Mouse (Mus musculus): ENCODE results near the gene Etfrf1. TPM values are rescaled to one million over a fixed set of nuclear protein-coding genes. Genes with fewer than 3 reads are reported as not detected.

Etfrf1 gene
- polyA plus RNA-seq, 1 experiment from 2014 or later = 35.1 TPM

GRCm38 (mm10) chr6:145249291-145250184 lies 38.6 kb downstream of the Etfrf1 start:
- no peaks in the 10 kb centered on the region for H3K9me3 ChIP-seq (ENCODE audit: control insufficient read depth, low read length)
- H3K4me3 ChIP-seq (ENCODE audit: low read depth, low read length) = peak overlapping the region; percentile 89
- ATAC-seq (ENCODE audit: low FRiP score, low TSS enrichment) (peak; percentile 62), DNase-seq (ENCODE audit: low spot score) (peak; percentile 75)
- H3K4me1 ChIP-seq (replicated peaks; ENCODE audit: control insufficient read depth, insufficient read depth) = peaks cover 2% of the 10 kb centered on the region; the same call in 1 of the 2 replicates
- TF ChIP-seq CTCF (IDR thresholded peaks at IDR 0.05; ENCODE audit: low read depth) (no peak), EP300 (optimal IDR thresholded peaks at IDR 0.05) (no peak)
- under 1% methylated on average over 47 of the region's 124 CpGs for WGBS
- H3K36me3 ChIP-seq (ENCODE audit: control insufficient read depth, insufficient read depth, low read length) = no peaks in the 10 kb centered on the region
- H3K27ac ChIP-seq (replicated peaks) = peak overlapping the region; percentile 95
- H3K9ac ChIP-seq (ENCODE audit: low read length) = peak overlapping the region; percentile 93
- no peaks in the 10 kb centered on the region for H3K27me3 ChIP-seq (ENCODE audit: control insufficient read depth, insufficient read depth, low read length)
- peak overlapping the region; percentile 81 for H3K4me2 ChIP-seq (replicated peaks; ENCODE audit: low read depth)

GRCm38 (mm10) chr6:145250185-145250791 lies 39.4 kb downstream of the Etfrf1 start, which contains the start of gene Kras:
Kras (minus strand) TSS chr6:145250239.
- peak; percentile 95 for ATAC-seq (ENCODE audit: low FRiP score, low TSS enrichment)
- peak; percentile 95 for DNase-seq (ENCODE audit: low spot score)
- under 1% methylated on average over 45 of the region's 83 CpGs for WGBS
- TF ChIP-seq CTCF (IDR thresholded peaks at IDR 0.05; ENCODE audit: low read depth) = no peak
- TF ChIP-seq EP300 (optimal IDR thresholded peaks at IDR 0.05) = no peak
- Histone ChIP-seq H3K27me3 (ENCODE audit: control insufficient read depth, insufficient read depth, low read length) (no peaks in the 10 kb centered on the region), H3K9me3 (ENCODE audit: control insufficient read depth, low read length) (no peaks in the 10 kb centered on the region), H3K4me1 (replicated peaks; ENCODE audit: control insufficient read depth, insufficient read depth) (peaks cover 2% of the 10 kb centered on the region; the same call in 1 of the 2 replicates), H3K36me3 (ENCODE audit: control insufficient read depth, insufficient read depth, low read length) (no peaks in the 10 kb centered on the region), H3K4me3 (ENCODE audit: low read depth, low read length) (peak within 1 kb of the TSS; percentile 89), H3K9ac (ENCODE audit: low read length) (peak within 1 kb of the TSS; percentile 93), H3K4me2 (replicated peaks; ENCODE audit: low read depth) (peak within 1 kb of the TSS; percentile 81), H3K27ac (replicated peaks) (peak within 1 kb of the TSS; percentile 95)

DNA sequence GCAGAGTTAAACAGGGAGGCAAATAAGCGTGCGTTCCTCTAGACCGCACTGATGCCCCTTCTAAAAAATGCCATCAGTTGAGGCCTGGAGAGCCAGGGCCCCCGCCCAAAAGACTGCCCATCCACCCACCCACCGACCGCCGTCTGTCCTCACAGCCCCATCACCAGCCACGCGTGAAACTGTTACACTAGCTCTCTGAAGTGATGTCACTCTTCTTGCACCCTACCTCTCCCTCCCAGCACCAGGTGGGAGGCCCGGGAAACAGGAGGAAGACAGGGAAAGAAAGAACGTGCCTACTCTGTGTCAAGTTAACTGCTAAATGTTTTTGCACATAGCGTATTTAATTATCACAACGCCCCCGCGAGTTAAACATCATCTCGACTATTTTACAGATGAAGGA lies 39.9 kb downstream of the Etfrf1 start:
- H3K27ac ChIP-seq (replicated peaks) = peak overlapping the region; percentile 95
- TF ChIP-seq EP300 (optimal IDR thresholded peaks at IDR 0.05) (no peak), CTCF (IDR thresholded peaks at IDR 0.05; ENCODE audit: low read depth) (no peak)
- peaks cover 2% of the 10 kb centered on the region; the same call in 1 of the 2 replicates for H3K4me1 ChIP-seq (replicated peaks; ENCODE audit: control insufficient read depth, insufficient read depth)
- WGBS = 15% methylated on average over 16 of the region's 16 CpGs
- ATAC-seq (ENCODE audit: low FRiP score, low TSS enrichment) (no peak), DNase-seq (ENCODE audit: low spot score) (peak; percentile 35)
- H3K36me3 ChIP-seq (ENCODE audit: control insufficient read depth, insufficient read depth, low read length) = no peaks in the 10 kb centered on the region
- H3K4me2 ChIP-seq (replicated peaks; ENCODE audit: low read depth) = peak overlapping the region; percentile 69
- peak overlapping the region; percentile 93 for H3K9ac ChIP-seq (ENCODE audit: low read length)
- H3K27me3 ChIP-seq (ENCODE audit: control insufficient read depth, insufficient read depth, low read length) = no peaks in the 10 kb centered on the region
- peak overlapping the region; percentile 89 for H3K4me3 ChIP-seq (ENCODE audit: low read depth, low read length)
- H3K9me3 ChIP-seq (ENCODE audit: control insufficient read depth, low read length) = no peaks in the 10 kb centered on the region

DNA sequence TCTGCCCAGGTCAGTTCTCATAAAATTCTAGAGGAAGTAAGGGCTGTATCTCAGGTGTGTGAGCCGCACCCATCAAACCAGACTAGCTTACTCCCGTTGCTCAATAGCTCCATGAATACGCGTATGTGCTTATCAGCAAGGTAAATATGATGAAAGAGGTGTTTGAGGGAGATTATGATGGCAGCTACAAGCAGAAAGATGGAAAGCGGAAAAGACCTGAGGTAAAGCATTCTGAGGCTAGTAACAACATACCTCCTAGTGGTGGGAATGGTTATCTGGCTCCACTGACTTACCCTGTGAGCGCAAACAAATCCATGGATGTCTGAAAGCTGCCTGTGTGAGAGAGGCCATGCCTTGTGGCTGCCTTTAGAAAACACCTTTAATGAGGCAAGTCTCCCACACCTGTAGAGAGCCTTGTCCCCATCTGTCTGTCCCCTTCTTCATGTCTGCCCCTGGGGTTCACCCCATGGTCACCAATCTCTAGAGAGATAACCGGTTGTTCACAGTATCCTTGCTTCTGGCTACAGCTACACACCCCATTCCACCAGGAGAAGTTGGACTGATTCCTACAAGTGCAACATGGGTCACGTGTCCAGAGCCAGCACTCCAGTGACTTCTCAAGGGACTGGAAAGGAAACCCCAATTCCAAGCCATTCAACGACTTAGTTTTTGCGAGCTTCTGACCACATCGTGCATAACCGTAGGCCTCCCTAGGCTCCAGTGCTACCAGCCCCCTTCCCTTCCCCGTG lies 45.2 kb downstream of the Etfrf1 start:
- DNase-seq (ENCODE audit: low spot score) = peak; percentile 62
- ATAC-seq (ENCODE audit: low FRiP score, low TSS enrichment) = peak; percentile 94
- no peak overlapping the region for H3K9ac ChIP-seq (ENCODE audit: low read length)

DNA sequence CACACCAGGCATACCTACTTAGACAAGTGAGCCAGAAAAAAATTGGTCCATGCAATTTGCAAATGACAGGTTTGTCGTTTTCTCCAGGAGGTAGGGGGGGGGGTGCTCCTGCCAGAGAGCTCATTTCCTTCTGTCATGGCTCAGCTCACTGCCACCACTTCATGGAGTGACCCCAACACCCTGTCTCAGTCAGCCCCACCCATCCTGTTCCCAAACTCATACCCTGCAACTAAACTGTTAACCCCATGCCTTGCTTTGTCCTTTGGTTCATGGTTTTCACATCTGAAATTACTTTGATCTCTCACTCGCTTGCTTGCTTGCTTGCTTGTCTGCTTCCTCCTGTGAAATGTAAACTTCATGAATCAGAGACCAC lies 45.8 kb downstream of the Etfrf1 start:
- DNase-seq (ENCODE audit: low spot score) (no peak), ATAC-seq (ENCODE audit: low FRiP score, low TSS enrichment) (peak; percentile 18; the same call in 1 of the 2 replicates)
- no peak overlapping the region for H3K9ac ChIP-seq (ENCODE audit: low read length)
- WGBS = 31% methylated on average over 2 of the region's 2 CpGs
- H3K27me3 ChIP-seq (ENCODE audit: control insufficient read depth, insufficient read depth, low read length) = no peaks in the 10 kb centered on the region
- no peaks in the 10 kb centered on the region for H3K9me3 ChIP-seq (ENCODE audit: control insufficient read depth, low read length)
- no peaks in the 10 kb centered on the region for H3K4me1 ChIP-seq (replicated peaks; ENCODE audit: control insufficient read depth, insufficient read depth)
- peak overlapping the region; percentile 73 for H3K27ac ChIP-seq (replicated peaks)
- no peaks in the 10 kb centered on the region for H3K36me3 ChIP-seq (ENCODE audit: control insufficient read depth, insufficient read depth, low read length)
- no peak overlapping the region for H3K4me2 ChIP-seq (replicated peaks; ENCODE audit: low read depth)
- TF ChIP-seq EP300 (optimal IDR thresholded peaks at IDR 0.05) (no peak), CTCF (IDR thresholded peaks at IDR 0.05; ENCODE audit: low read depth) (no peak)
- no peak overlapping the region for H3K4me3 ChIP-seq (ENCODE audit: low read depth, low read length)

More for the DNA sequence above, 45.2 kb downstream of the Etfrf1 start:
- TF ChIP-seq CTCF (IDR thresholded peaks at IDR 0.05; ENCODE audit: low read depth) (peak; percentile 67), EP300 (optimal IDR thresholded peaks at IDR 0.05) (no peak)
- Histone ChIP-seq H3K27ac (replicated peaks) (peak overlapping the region; percentile 73), H3K4me2 (replicated peaks; ENCODE audit: low read depth) (no peak overlapping the region), H3K36me3 (ENCODE audit: control insufficient read depth, insufficient read depth, low read length) (no peaks in the 10 kb centered on the region), H3K27me3 (ENCODE audit: control insufficient read depth, insufficient read depth, low read length) (no peaks in the 10 kb centered on the region), H3K4me3 (ENCODE audit: low read depth, low read length) (no peak overlapping the region), H3K4me1 (replicated peaks; ENCODE audit: control insufficient read depth, insufficient read depth) (no peaks in the 10 kb centered on the region), H3K9me3 (ENCODE audit: control insufficient read depth, low read length) (no peaks in the 10 kb centered on the region)
- WGBS = 56% methylated on average over 13 of the region's 13 CpGs

Measured in stomach, postnatal 0 days (tissue).